Mouse (Mus musculus): Measurements from ENCODE around the gene Eno4. TPM values are rescaled to one million over a fixed set of nuclear protein-coding genes. Genes with fewer than 3 reads are reported as not detected.

Eno4 gene
- polyA plus RNA-seq, 1 experiment, result not detected

DNA sequence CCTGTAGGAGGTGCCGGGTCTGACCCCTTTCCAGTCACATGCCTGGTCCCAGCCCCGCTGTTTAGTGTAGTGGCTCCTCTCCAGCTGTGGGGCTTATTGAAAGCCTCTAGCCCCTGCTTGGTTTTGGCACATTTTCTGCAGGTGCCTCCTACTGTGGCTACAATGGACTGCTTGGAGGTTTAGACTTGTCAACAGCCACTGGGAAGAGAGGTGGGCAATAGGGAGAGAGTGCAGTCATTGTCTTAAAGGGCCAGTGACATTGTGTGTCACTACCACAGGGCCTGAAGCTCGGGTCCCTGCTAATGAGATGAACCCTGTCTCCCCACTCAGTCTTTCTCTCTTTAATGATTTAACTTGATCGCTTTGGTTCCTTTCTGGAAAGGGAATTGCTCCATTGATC is 10.2 kb upstream of the Eno4 start:
- no peak overlapping the region for H3K27ac ChIP-seq (ENCODE audit: insufficient read depth, low read length)
- no peaks in the 10 kb centered on the region for H3K4me1 ChIP-seq (ENCODE audit: control insufficient read depth, insufficient read depth, insufficient read length)
- no peaks in the 10 kb centered on the region for H3K27me3 ChIP-seq (ENCODE audit: control insufficient read depth, insufficient read depth, low read length)
- DNase-seq (ENCODE audit: low read depth in 1 of 2, low spot score in 2 of 2), result no peak
- no peak for TF ChIP-seq CTCF (IDR thresholded peaks at IDR 0.05; ENCODE audit: extremely low read depth, insufficient read depth, insufficient read length, insufficient replicate concordance)
- no peak for TF ChIP-seq POLR2A (IDR thresholded peaks at IDR 0.05; ENCODE audit: low read depth, low read length)
- 50% methylated on average over 4 of the region's 4 CpGs for WGBS
- no peak overlapping the region for H3K4me3 ChIP-seq (ENCODE audit: extremely low read depth, insufficient read depth, insufficient read length)
- H3K36me3 ChIP-seq (ENCODE audit: control insufficient read depth, insufficient read depth, low read length), result no peaks in the 10 kb centered on the region

DNA sequence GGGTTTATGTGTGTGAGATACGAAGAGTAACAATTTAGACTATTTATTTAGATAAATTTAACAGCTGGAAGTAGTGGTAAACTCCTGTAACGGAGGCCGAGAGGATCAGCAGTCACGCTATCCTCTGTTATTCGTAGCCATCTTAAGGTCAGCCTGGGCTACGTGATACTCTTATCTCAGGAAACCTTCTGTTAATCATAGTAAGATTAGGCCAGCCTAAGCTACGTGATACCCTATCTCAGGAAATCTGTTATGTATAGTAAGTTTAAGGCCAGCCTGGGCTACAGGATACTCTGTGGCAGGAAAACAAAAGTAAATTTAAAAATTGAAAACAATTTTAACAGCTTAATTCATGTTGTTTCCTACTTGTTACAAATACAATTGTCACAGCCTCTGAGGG is 2.7 kb downstream of the Eno4 start:
- TF ChIP-seq POLR2A (IDR thresholded peaks at IDR 0.05; ENCODE audit: low read depth, low read length) (no peak), CTCF (IDR thresholded peaks at IDR 0.05; ENCODE audit: extremely low read depth, insufficient read depth, insufficient read length, insufficient replicate concordance) (no peak)
- H3K4me3 ChIP-seq (ENCODE audit: extremely low read depth, insufficient read depth, insufficient read length), result no peak overlapping the region
- no peaks in the 10 kb centered on the region for H3K27me3 ChIP-seq (ENCODE audit: control insufficient read depth, insufficient read depth, low read length)
- H3K4me1 ChIP-seq (ENCODE audit: control insufficient read depth, insufficient read depth, insufficient read length), result peaks cover 3% of the 10 kb centered on the region; the same call in 1 of the 2 replicates
- H3K27ac ChIP-seq (ENCODE audit: insufficient read depth, low read length), result no peak overlapping the region
- 86% methylated on average over 7 of the region's 7 CpGs for WGBS
- no peak for DNase-seq (ENCODE audit: low read depth in 1 of 2, low spot score in 2 of 2)
- H3K36me3 ChIP-seq (ENCODE audit: control insufficient read depth, insufficient read depth, low read length), result no peaks in the 10 kb centered on the region

DNA sequence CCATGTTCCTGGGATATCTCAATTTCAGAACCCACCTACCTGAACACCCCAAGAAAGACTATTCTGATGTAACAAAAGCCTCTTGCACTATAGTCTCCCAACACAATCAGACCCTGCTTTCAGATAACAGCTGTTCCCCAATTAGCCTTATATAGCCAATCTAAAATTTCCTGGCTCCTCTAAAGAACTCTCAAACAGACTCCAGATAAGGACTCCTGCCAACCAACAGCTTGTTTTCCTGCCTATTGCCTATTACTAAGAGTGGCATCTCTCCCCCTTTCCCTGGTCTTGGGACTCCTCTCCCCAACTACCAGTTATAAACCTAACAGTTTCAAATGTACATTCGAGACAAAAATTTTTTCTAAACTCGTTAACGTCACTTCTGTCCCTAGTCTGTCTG is 8.3 kb downstream of the Eno4 start:
- no peaks in the 10 kb centered on the region for H3K36me3 ChIP-seq (ENCODE audit: control insufficient read depth, insufficient read depth, low read length)
- no peak overlapping the region for H3K4me3 ChIP-seq (ENCODE audit: extremely low read depth, insufficient read depth, insufficient read length)
- DNase-seq (ENCODE audit: low read depth in 1 of 2, low spot score in 2 of 2), result no peak
- no peaks in the 10 kb centered on the region for H3K27me3 ChIP-seq (ENCODE audit: control insufficient read depth, insufficient read depth, low read length)
- H3K27ac ChIP-seq (ENCODE audit: insufficient read depth, low read length), result no peak overlapping the region
- TF ChIP-seq POLR2A (IDR thresholded peaks at IDR 0.05; ENCODE audit: low read depth, low read length), result no peak
- no peak for TF ChIP-seq CTCF (IDR thresholded peaks at IDR 0.05; ENCODE audit: extremely low read depth, insufficient read depth, insufficient read length, insufficient replicate concordance)
- 85% methylated on average over 3 of the region's 3 CpGs for WGBS
- no peaks in the 10 kb centered on the region for H3K4me1 ChIP-seq (ENCODE audit: control insufficient read depth, insufficient read depth, insufficient read length)

DNA sequence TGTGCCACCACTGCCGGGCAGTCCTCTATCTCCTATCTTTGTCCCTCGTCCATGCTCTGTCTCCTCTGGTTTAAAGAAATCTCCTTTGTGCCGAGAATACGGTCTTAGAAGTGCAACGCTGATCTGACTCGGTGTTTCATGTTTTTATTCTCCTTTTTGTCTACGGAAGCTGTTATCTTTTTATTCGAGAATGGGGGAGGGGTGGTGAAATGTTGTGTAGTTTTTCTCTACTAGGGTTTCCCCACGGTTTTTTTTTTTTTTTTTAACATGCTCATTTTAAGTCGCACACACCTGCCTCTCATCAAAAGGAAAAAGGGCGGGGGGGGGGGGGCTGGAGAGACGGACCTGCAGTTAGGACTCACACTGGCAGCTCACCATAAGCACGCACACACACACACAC is 9.0 kb downstream of the Eno4 start:
- no peaks in the 10 kb centered on the region for H3K36me3 ChIP-seq (ENCODE audit: control insufficient read depth, insufficient read depth, low read length)
- H3K27me3 ChIP-seq (ENCODE audit: control insufficient read depth, insufficient read depth, low read length), result no peaks in the 10 kb centered on the region
- H3K4me3 ChIP-seq (ENCODE audit: extremely low read depth, insufficient read depth, insufficient read length), result no peak overlapping the region
- DNase-seq (ENCODE audit: low read depth in 1 of 2, low spot score in 2 of 2), result no peak
- H3K27ac ChIP-seq (ENCODE audit: insufficient read depth, low read length), result no peak overlapping the region
- H3K4me1 ChIP-seq (ENCODE audit: control insufficient read depth, insufficient read depth, insufficient read length), result no peaks in the 10 kb centered on the region
- TF ChIP-seq POLR2A (IDR thresholded peaks at IDR 0.05; ENCODE audit: low read depth, low read length), result no peak
- TF ChIP-seq CTCF (IDR thresholded peaks at IDR 0.05; ENCODE audit: extremely low read depth, insufficient read depth, insufficient read length, insufficient replicate concordance), result no peak
- WGBS, result 75% methylated on average over 13 of the region's 13 CpGs

DNA sequence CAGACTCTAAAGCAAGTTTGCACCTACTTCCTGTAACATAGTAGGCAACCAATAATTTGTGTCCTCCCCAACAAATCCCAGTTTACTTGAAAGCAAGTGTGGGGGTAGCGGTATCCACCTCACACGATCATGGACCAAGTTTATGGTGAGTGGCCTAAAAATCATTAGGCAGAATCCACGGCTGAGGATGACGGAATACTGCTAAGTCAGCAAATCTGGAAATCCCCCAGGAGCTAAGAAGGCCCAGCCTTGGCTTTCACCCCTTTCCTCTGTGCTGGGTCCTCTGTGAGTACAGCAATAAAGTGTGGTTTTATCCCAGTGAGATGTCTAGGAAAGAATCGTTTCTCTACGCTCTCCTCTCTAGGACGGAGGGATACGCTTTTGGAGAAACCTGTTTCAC is 11.6 kb downstream of the Eno4 start:
- DNase-seq (ENCODE audit: low read depth in 1 of 2, low spot score in 2 of 2), result no peak
- Histone ChIP-seq H3K27ac (ENCODE audit: insufficient read depth, low read length) (no peak overlapping the region), H3K27me3 (ENCODE audit: control insufficient read depth, insufficient read depth, low read length) (no peaks in the 10 kb centered on the region), H3K4me1 (ENCODE audit: control insufficient read depth, insufficient read depth, insufficient read length) (no peaks in the 10 kb centered on the region), H3K4me3 (ENCODE audit: extremely low read depth, insufficient read depth, insufficient read length) (no peak overlapping the region), H3K36me3 (ENCODE audit: control insufficient read depth, insufficient read depth, low read length) (no peaks in the 10 kb centered on the region)
- no peak for TF ChIP-seq POLR2A (IDR thresholded peaks at IDR 0.05; ENCODE audit: low read depth, low read length)
- TF ChIP-seq CTCF (IDR thresholded peaks at IDR 0.05; ENCODE audit: extremely low read depth, insufficient read depth, insufficient read length, insufficient replicate concordance), result no peak
- 93% methylated on average over 8 of the region's 8 CpGs for WGBS

DNA sequence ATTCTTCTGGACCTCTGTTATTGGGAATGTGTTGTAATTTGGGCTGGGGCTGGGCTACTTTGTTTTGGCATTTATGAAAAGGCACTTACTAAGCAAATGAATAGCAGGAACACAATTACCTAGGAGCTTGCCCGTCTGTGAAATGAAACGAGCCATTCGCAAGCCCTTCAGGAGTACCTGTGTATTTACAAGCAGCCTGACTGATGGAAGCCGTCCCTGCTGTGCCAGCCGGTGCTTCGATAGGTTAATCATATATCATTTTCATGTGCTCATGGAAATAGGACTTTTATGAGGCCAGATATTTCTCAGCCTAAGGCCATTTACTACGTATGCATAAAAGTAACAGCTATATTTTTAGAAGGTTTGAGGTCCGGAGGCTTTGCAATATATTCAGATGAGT is 19.8 kb downstream of the Eno4 start:
- no peaks in the 10 kb centered on the region for H3K4me1 ChIP-seq (ENCODE audit: control insufficient read depth, insufficient read depth, insufficient read length)
- H3K27me3 ChIP-seq (ENCODE audit: control insufficient read depth, insufficient read depth, low read length), result no peaks in the 10 kb centered on the region
- TF ChIP-seq POLR2A (IDR thresholded peaks at IDR 0.05; ENCODE audit: low read depth, low read length) (no peak), CTCF (IDR thresholded peaks at IDR 0.05; ENCODE audit: extremely low read depth, insufficient read depth, insufficient read length, insufficient replicate concordance) (no peak)
- no peak overlapping the region for H3K4me3 ChIP-seq (ENCODE audit: extremely low read depth, insufficient read depth, insufficient read length)
- WGBS, result 88% methylated on average over 8 of the region's 8 CpGs
- DNase-seq (ENCODE audit: low read depth in 1 of 2, low spot score in 2 of 2), result no peak
- H3K27ac ChIP-seq (ENCODE audit: insufficient read depth, low read length), result no peak overlapping the region
- H3K36me3 ChIP-seq (ENCODE audit: control insufficient read depth, insufficient read depth, low read length), result no peaks in the 10 kb centered on the region

DNA sequence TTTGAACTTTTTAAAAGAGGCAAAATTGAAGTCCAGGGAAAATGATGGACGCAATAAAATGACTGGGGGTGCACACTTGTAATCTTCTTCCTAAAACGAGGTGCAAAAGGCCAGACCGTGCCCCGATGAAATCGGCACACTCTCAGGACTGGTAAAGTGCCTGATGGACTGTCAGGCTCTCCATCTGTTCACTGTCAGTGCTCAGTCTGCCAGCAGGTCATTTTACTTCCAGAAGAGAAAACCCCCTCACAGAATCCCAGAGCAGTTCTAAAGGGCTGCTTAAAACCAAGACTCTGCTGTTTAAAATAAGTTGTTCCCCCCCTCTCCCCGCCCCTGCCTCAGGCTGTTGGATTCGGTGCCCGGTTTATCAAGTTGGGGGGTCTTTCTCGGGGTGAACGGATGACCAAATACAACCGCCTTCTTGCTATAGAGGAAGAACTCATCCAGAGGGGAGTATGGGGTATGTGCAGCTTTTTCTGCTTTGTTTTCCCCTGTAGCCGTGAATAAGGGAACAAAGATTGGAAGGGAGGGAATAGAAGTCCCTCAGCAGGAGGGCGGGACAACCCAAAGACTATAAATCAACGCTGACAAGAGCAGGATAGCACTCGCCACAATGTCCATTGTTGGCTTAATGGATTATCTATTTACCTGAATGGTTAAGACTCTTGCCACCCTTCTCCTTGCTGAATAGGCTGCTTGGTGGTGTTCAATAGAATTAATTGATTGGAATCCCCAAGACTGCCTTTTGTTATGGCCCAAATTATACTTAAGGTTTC is 25.7 kb downstream of the Eno4 start:
- H3K27me3 ChIP-seq (ENCODE audit: control insufficient read depth, insufficient read depth, low read length), result no peaks in the 10 kb centered on the region
- H3K4me3 ChIP-seq (ENCODE audit: extremely low read depth, insufficient read depth, insufficient read length), result no peak overlapping the region
- H3K4me1 ChIP-seq (ENCODE audit: control insufficient read depth, insufficient read depth, insufficient read length), result no peaks in the 10 kb centered on the region
- H3K36me3 ChIP-seq (ENCODE audit: control insufficient read depth, insufficient read depth, low read length), result no peaks in the 10 kb centered on the region
- no peak for TF ChIP-seq POLR2A (IDR thresholded peaks at IDR 0.05; ENCODE audit: low read depth, low read length)
- TF ChIP-seq CTCF (IDR thresholded peaks at IDR 0.05; ENCODE audit: extremely low read depth, insufficient read depth, insufficient read length, insufficient replicate concordance), result no peak
- 68% methylated on average over 15 of the region's 15 CpGs for WGBS
- no peak for DNase-seq (ENCODE audit: low read depth in 1 of 2, low spot score in 2 of 2)
- H3K27ac ChIP-seq (ENCODE audit: insufficient read depth, low read length), result no peak overlapping the region
